Mouse (Mus musculus): ENCODE data around the gene Kif3b.
"Not testable (repeated sequence)": the region's sequence is repeated elsewhere in the genome, so short reads cannot be mapped to it uniquely, and the experiment has no call there.

The Kif3b gene

DNA sequence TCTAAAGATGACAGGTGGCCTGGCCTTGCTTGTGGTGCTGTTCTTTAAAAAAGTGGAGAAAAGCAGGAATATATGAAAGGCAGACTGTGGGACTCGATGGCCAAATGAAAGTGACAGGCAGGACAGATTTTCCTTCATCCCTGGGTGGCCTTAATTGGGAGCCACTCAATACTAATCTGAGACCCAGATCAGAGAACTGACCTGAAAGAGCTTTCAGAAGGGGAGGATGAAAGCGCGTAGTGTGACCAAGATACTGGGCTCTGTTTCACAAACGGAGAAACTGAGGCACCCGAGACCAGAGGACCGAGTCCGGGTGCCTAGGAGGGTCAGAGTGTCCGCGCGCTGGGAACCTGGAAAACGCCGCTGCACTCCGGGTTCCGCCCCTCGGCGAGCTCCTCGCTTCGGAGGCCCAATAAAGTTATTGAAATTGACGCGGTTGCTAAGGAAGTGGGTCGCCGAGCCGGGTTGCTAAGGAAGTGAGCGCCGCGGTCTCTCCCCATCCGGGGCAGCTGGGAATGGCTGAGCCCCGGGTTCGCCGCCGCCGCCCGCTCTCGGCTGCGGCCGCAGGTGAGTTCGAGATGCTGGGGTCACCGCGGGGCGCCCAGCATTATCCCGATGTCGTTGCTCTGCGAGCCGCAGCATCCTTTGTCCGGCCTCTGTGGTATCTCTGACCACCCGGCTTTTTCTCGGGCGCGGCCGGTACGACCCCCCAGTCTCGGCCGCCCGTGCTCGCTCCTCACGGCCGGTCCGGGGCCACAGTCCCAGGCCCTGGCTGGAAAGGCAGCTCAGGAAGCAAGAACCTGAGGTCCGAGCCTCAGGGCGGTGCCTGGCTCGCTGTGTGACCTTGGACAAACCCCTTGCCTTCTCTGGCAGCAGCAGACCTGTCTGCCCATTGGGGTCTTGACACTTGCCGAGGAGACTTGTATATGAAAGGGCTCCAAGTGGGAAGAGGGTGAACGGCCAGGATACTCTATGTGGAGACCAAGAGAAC is at the start of gene Kif3b:
TSS of gene Kif3b (plus strand) at position 476 of the 991 bp plus-strand sequence.
- DNase-seq (ENCODE audit: low spot score in 2 of 2), result peak; percentile 93 to 94

DNA sequence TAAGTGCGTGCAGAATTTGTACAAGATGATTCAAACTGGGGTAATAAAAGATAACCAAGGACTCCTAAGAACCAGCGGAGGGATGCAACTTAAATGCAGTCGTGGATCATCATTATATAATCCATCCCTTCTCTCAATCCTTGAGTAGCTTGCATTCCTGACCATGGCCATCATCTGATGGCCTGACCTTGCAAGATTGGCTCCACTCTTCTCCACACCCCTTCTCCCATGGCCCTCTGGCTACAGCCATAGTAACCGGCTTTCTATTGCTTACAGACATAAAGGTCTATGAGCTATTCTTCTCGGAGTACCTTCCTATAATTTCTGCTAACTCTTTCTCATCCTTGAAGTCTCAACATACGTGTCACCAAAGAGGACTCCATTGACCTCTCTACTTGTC is 49.1 kb upstream of the Kif3b start:
- no peak for DNase-seq (ENCODE audit: low spot score in 2 of 2)

DNA sequence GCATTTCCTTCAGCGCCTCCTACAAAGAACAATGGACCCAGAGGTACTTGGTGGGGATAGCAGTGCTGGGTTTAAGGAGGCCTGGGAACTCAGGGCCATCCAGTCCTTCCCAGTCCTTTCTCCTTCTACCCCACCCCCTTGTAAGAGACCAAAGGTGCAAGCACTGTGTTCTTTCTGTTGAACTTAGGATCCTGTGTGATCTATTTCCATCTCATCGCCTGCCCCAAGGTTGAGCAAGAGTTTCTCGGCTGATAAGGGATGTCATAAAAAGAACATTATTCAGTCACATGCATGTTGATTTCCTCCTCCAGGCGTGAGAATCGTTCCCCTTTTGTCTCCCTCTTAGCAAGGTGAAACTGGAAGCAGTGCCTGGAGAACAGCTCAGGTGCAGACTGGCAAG is 41.5 kb upstream of the Kif3b start:
- no peak for DNase-seq (ENCODE audit: low spot score in 2 of 2)

- no peak for DNase-seq (ENCODE audit: low spot score in 2 of 2)
Observed at GRCm38 (mm10) chr2:153256604-153257003, 34.6 kb upstream of the Kif3b start.

- DNase-seq (ENCODE audit: low spot score in 2 of 2), result no peak
Observed at GRCm38 (mm10) chr2:153259030-153259863, 32.0 kb upstream of the Kif3b start.

- no peak for DNase-seq (ENCODE audit: low spot score in 2 of 2)
Observed at GRCm38 (mm10) chr2:153259864-153260674, 31.1 kb upstream of the Kif3b start.

GRCm38 (mm10) chr2:153263053-153263452 is 28.2 kb upstream of the Kif3b start:
- no peak for DNase-seq (ENCODE audit: low spot score in 2 of 2)

GRCm38 (mm10) chr2:153267331-153267730 is 23.9 kb upstream of the Kif3b start:
- no peak for DNase-seq (ENCODE audit: low spot score in 2 of 2)

- DNase-seq (ENCODE audit: low spot score in 2 of 2), result not testable (repeated sequence)
Observed at GRCm38 (mm10) chr2:153270231-153270915, 20.8 kb upstream of the Kif3b start.

DNA sequence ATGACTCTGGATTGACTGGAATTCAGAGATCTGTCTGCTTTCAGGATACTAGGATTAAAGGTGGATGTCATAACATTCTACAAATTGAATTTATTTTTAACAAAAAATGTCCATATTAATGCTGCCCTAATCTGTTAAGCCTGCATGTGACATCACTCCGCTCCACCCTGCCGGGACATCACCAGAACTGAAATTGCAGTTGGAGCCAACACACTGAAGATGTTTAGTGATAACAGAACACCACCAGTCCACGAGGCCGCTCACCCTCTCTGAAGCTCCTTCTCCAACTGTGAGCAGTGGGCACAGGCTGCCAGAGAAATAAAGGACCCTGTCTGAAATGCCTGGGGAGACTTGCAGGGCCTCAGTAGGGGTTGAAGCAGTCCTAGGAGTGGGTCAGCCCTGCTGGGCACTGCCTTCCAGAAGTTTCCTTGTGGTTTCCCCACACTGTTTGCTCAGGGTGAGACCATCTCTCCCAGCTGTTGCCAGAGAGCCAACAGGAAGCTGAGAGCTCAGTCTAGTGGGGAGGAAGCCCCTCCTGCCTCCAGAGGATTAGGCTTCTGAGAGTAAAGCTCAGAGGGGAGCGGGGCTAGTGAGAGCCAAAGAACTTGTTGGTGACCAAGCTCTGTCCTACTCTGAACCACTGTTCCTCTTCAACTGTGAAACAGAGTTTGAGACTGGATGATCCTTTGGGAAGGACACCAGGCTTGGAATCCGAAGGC is 16.9 kb upstream of the Kif3b start:
- not testable (repeated sequence) for DNase-seq (ENCODE audit: low spot score in 2 of 2)

DNA sequence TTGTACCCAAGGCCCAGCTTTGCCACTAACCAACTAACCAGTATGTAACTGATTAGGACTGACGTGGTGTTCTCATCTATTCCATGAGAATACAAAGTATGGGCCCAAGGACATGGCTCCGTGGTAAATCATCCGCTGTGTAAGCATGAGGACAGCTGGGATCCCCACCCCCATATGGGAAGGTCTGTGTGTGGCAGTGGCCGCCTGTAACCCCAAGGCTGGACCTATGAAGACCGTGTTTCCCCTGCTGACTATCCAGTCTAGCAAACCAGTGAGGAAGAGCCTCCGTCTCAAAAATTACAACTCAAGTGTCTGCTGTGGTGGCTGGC is 16.3 kb upstream of the Kif3b start:
- DNase-seq (ENCODE audit: low spot score in 2 of 2), result no peak

DNA sequence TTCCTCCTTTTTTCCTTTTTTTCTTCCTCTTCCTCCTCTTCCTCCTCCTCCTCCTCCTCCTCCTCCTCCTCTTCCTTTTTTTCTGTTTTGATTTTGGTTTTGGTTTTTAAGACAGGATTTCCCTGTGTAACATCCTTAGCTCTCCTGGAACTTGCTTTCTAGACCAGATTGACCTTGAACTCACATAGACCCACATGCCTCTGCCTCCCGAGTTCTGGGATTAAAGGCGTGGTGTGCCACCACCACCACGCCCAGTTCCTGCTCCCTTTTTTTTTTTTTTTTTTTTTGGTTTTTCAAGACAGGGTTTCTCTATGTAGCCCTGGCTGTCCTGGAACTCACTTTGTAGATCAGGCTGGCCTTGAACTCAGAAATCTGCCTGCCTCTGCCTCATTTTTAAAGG is 15.6 kb upstream of the Kif3b start:
- not testable (repeated sequence) for DNase-seq (ENCODE audit: low spot score in 2 of 2)

- DNase-seq (ENCODE audit: low spot score in 2 of 2), result no peak
Observed at GRCm38 (mm10) chr2:153276440-153276839, 14.8 kb upstream of the Kif3b start.

DNA sequence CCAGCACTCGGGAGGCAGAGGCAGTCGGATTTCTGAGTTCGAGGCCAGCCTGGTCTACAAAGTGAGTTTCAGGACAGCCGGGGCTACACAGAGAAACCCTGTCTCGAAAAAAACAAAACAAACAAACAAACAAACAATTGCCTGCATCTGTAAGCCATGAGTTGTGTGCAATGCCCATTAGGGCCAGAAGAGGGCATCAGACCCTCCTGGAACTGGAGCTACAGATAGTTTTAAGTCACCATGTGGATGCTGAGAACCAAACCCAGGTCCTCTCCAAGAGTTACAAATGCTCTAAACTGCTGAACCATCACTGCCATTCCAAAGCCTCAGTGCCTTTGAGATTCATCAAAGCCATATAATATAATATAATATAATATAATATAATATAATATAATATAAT is 14.4 kb upstream of the Kif3b start:
- DNase-seq (ENCODE audit: low spot score in 2 of 2), result not testable (repeated sequence)

GRCm38 (mm10) chr2:153278357-153278756 is 12.9 kb upstream of the Kif3b start:
- no peak for DNase-seq (ENCODE audit: low spot score in 2 of 2)

DNA sequence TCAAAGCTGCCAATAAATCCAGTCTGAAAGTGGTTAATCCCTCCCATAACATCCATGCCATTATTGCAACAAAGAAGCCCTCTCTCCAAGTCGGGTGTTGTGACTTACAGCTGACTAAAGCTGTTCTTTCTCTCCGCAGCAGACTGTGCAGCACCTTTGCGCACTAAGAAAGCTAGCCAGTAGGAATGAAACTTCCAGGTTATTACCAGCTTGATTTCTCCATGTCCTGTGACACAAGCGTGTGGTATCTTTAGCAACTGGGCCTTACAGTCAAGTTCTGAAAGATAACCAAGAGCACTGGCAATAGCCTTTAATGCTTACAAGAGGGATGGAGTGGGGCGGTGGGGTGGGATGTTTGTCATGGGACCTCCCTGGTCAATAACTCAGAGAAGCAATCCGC is 7.3 kb upstream of the Kif3b start:
- no peak for DNase-seq (ENCODE audit: low spot score in 2 of 2)

GRCm38 (mm10) chr2:153286524-153286923 is 4.7 kb upstream of the Kif3b start:
- no peak for DNase-seq (ENCODE audit: low spot score in 2 of 2)

DNA sequence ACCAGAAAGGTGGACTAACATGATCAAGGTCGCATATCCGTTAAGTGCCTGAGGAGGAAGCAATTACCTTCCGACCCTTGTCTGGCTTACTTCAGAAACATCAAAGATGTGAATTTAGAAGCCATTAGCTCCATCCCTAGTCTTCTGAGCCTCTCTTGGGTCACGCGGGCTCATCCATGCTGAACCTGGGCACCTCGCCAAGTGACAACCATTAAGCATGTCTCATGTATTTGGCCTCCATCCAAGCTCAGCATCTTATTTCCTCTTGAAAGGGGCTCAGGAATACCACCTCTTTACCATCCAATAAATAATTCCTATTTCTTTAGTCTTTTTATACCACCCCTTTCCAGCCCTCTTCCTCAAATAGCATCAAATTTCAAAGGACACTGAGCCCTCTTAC is 3.4 kb upstream of the Kif3b start:
- peak in 1 of 2 experiments; percentile 43 for DNase-seq (ENCODE audit: low spot score in 2 of 2)

- peak; percentile 37 to 61 for DNase-seq (ENCODE audit: low spot score in 2 of 2)
Observed at GRCm38 (mm10) chr2:153292305-153292861, 1.2 kb downstream of the Kif3b start.

- no peak for DNase-seq (ENCODE audit: low spot score in 2 of 2)
Observed at GRCm38 (mm10) chr2:153295196-153295595, 4.0 kb downstream of the Kif3b start.

Data from right cerebral cortex, postnatal 10 days (tissue).